Mouse (Mus musculus) midbrain, embryonic 14.5 days (tissue): ENCODE measurements around the gene Sirt1. TPM values are rescaled to one million over a fixed set of nuclear protein-coding genes. Genes with fewer than 3 reads are reported as not detected.

ENCODE experiments used
- ATAC-seq: fragments of 200-750 bp; cut with Nextera tagmentation; 2 replicates; pipeline ENCODE4 v1.8.0; 2017; ENCODE audit warnings: moderate number of reproducible peaks, moderate library complexity; ENCODE audit not compliant: low FRiP score, low TSS enrichment
- DNase-seq: peaks from one replicate; pipeline ENCODE4 v3.0.0-alpha.2; 2015
- H3K27ac ChIP-seq: fragments of 300-500 bp; sonication (generic); replicated peaks from 2 replicates; pipeline ENCODE4 v1.5.1; 2014; ENCODE audit warnings: mild to moderate bottlenecking, low read depth, low read length, moderate library complexity
- H3K27me3 ChIP-seq: fragments of 300-500 bp; sonication (generic); 2 replicates; pipeline ENCODE4 v1.6.1; 2014; ENCODE audit warnings: low read length, control low read depth, mixed read lengths; ENCODE audit not compliant: control insufficient read depth, insufficient read depth
- H3K36me3 ChIP-seq: fragments of 300-500 bp; sonication (generic); 2 replicates; pipeline ENCODE4 v1.6.1; 2014; ENCODE audit warnings: low read length, control low read depth; ENCODE audit not compliant: control insufficient read depth, insufficient read depth
- H3K4me1 ChIP-seq: fragments of 300-500 bp; sonication (generic); 2 replicates; pipeline ENCODE4 v1.6.1; 2014; ENCODE audit warnings: mild to moderate bottlenecking, antibody characterized with exemption, low read length, control low read depth; ENCODE audit not compliant: control insufficient read depth, insufficient read depth
- H3K4me2 ChIP-seq: fragments of 300-500 bp; sonication (generic); 2 replicates; pipeline ENCODE4 v1.6.1; 2014; ENCODE audit warnings: mild to moderate bottlenecking, low read length, moderate library complexity
- H3K4me3 ChIP-seq: fragments of 300-500 bp; sonication (generic); replicated peaks from 2 replicates; pipeline ENCODE4 v1.5.1; 2014; ENCODE audit warnings: low read depth, low read length
- H3K9ac ChIP-seq: fragments of 300-500 bp; sonication (generic); replicated peaks from 2 replicates; pipeline ENCODE4 v1.6.1; 2014; ENCODE audit warnings: mild to moderate bottlenecking, low read length, moderate library complexity
- H3K9me3 ChIP-seq: fragments of 300-500 bp; sonication (generic); 2 replicates; pipeline ENCODE4 v1.6.1; 2016; ENCODE audit warnings: low read length, control low read depth, mixed read lengths; ENCODE audit not compliant: control insufficient read depth
- WGBS: fragments of 180-500 bp; shearing (Covaris S2); extraction: QIAGEN DNeasy Blood & Tissue Kit; methylation state at CpG from one replicate; pipeline ENCODE4 v1.1.7; 2014; 5-methylcytosine and 5-hydroxymethylcytosine counted together
- polyA plus RNA-seq: library from polyadenylated mRNA; unstranded; fragments of >200 nt; fragmentation: Nextera tagmentation; extraction: Ambion mirVana; gene quantifications from 2 replicates; pipeline ENCODE4 v1.2.1, GENCODE M21; 2014

The Sirt1 gene
- polyA plus RNA-seq, 1 experiment from 2014 or later, result 7.5 TPM

- Histone ChIP-seq H3K27me3 (no peaks in the 10 kb centered on the region), H3K9ac (no peak overlapping the region), H3K4me1 (no peaks in the 10 kb centered on the region), H3K36me3 (no peaks in the 10 kb centered on the region), H3K27ac (no peak overlapping the region), H3K9me3 (no peaks in the 10 kb centered on the region), H3K4me3 (no peak overlapping the region), H3K4me2 (no peak overlapping the region)
- DNase-seq (no peak), ATAC-seq (no peak)
- WGBS, result 91% methylated on average over 7 of the region's 7 CpGs
Observed at GRCm38 (mm10) chr10:63350666-63351065, 30.8 kb downstream of the Sirt1 start.

- WGBS, result 57% methylated on average over 3 of the region's 3 CpGs
- no peak overlapping the region for H3K4me3 ChIP-seq
- no peaks in the 10 kb centered on the region for H3K27me3 ChIP-seq
- H3K27ac ChIP-seq, result no peak overlapping the region
- H3K9me3 ChIP-seq, result no peaks in the 10 kb centered on the region
- ATAC-seq, result no peak
- H3K4me1 ChIP-seq, result no peaks in the 10 kb centered on the region
- peak; percentile 1 for DNase-seq
- no peaks in the 10 kb centered on the region for H3K36me3 ChIP-seq
- no peak overlapping the region for H3K9ac ChIP-seq
- no peak overlapping the region for H3K4me2 ChIP-seq
Observed at GRCm38 (mm10) chr10:63348291-63348690, 33.2 kb downstream of the Sirt1 start.

- 92% methylated on average over 3 of the region's 3 CpGs for whole genome bisulfite sequencing
- H3K36me3 ChIP-seq, result no peaks in the 10 kb centered on the region
- no peak overlapping the region for H3K4me3 ChIP-seq
- H3K4me2 ChIP-seq, result no peak overlapping the region
- DNase-seq (no peak), ATAC-seq (no peak)
- H3K27ac ChIP-seq, result no peak overlapping the region
- no peak overlapping the region for H3K9ac ChIP-seq
- no peaks in the 10 kb centered on the region for H3K9me3 ChIP-seq
- 0 out of 2 replicates have a peak, but pooled peaks cover 3% of the 10 kb centered on the region for H3K27me3 ChIP-seq
- no peaks in the 10 kb centered on the region for H3K4me1 ChIP-seq
Observed at GRCm38 (mm10) chr10:63344751-63345150, 36.8 kb downstream of the Sirt1 start.

GRCm38 (mm10) chr10:63341351-63341750, 40.2 kb downstream of the Sirt1 start:
- H3K36me3 ChIP-seq, result no peaks in the 10 kb centered on the region
- no peak overlapping the region for H3K9ac ChIP-seq
- no peaks in the 10 kb centered on the region for H3K9me3 ChIP-seq
- no peak overlapping the region for H3K4me3 ChIP-seq
- 86% methylated on average over 2 of the region's 2 CpGs for WGBS
- H3K4me1 ChIP-seq, result peaks cover 19% of the 10 kb centered on the region
- no peak for ATAC-seq
- 0 out of 2 replicates have a peak, but pooled peaks cover 3% of the 10 kb centered on the region for H3K27me3 ChIP-seq
- no peak for DNase-seq
- H3K27ac ChIP-seq, result no peak overlapping the region
- no peak overlapping the region for H3K4me2 ChIP-seq

- H3K4me2 ChIP-seq, result peak overlapping the region; percentile 79
- no peaks in the 10 kb centered on the region for H3K9me3 ChIP-seq
- peaks cover 22% of the 10 kb centered on the region for H3K4me1 ChIP-seq
- WGBS, result under 1% methylated on average over 57 of the region's 74 CpGs
- peak overlapping the region; percentile 78 for H3K4me3 ChIP-seq
- DNase-seq (peak; percentile 95), ATAC-seq (peak; percentile 95)
- H3K27ac ChIP-seq, result peak overlapping the region; percentile 95
- H3K9ac ChIP-seq, result peak overlapping the region; percentile 95
- 0 out of 2 replicates have a peak, but pooled peaks cover 3% of the 10 kb centered on the region for H3K27me3 ChIP-seq
- peaks cover 8% of the 10 kb centered on the region; the same call in 1 of the 2 replicates for H3K36me3 ChIP-seq
Observed at GRCm38 (mm10) chr10:63338914-63339643, 42.4 kb downstream of the Sirt1 start.

GRCm38 (mm10) chr10:63337951-63338836, 43.3 kb downstream of the Sirt1 start:
- Histone ChIP-seq H3K4me2 (peak overlapping the region; percentile 79), H3K9ac (peak overlapping the region; percentile 95), H3K9me3 (no peaks in the 10 kb centered on the region), H3K27ac (peak overlapping the region; percentile 95), H3K36me3 (peaks cover 16% of the 10 kb centered on the region), H3K4me1 (peaks cover 22% of the 10 kb centered on the region), H3K27me3 (0 out of 2 replicates have a peak, but pooled peaks cover 3% of the 10 kb centered on the region), H3K4me3 (peak overlapping the region; percentile 78)
- ATAC-seq (peak; percentile 86), DNase-seq (peak; percentile 82)
- WGBS, result under 1% methylated on average over 105 of the region's 113 CpGs

- 0 out of 2 replicates have a peak, but pooled peaks cover 3% of the 10 kb centered on the region for H3K27me3 ChIP-seq
- H3K9me3 ChIP-seq, result no peaks in the 10 kb centered on the region
- H3K36me3 ChIP-seq, result peaks cover 23% of the 10 kb centered on the region
- H3K27ac ChIP-seq, result no peak overlapping the region
- ATAC-seq, result no peak
- H3K4me3 ChIP-seq, result peak overlapping the region; percentile 78
- 33% methylated on average over 5 of the region's 5 CpGs for WGBS
- peaks cover 22% of the 10 kb centered on the region for H3K4me1 ChIP-seq
- H3K9ac ChIP-seq, result peak overlapping the region; percentile 40
- DNase-seq, result no peak
- H3K4me2 ChIP-seq, result peak overlapping the region; percentile 79
Observed at GRCm38 (mm10) chr10:63337326-63337725, 44.2 kb downstream of the Sirt1 start.

GRCm38 (mm10) chr10:63336901-63337300, 44.6 kb downstream of the Sirt1 start:
- Histone ChIP-seq H3K4me1 (peaks cover 22% of the 10 kb centered on the region), H3K36me3 (peaks cover 23% of the 10 kb centered on the region), H3K4me3 (peak overlapping the region; percentile 78), H3K27ac (no peak overlapping the region), H3K27me3 (0 out of 2 replicates have a peak, but pooled peaks cover 3% of the 10 kb centered on the region), H3K9ac (peak overlapping the region; percentile 40), H3K9me3 (no peaks in the 10 kb centered on the region), H3K4me2 (peak overlapping the region; percentile 79)
- ATAC-seq, result no peak
- WGBS, result 57% methylated on average over 13 of the region's 13 CpGs
- DNase-seq, result no peak
